Mouse (Mus musculus) C2C12 (cell line): Measurements from ENCODE around the gene Myo9a. TPM values are rescaled to one million over a fixed set of nuclear protein-coding genes. Genes with fewer than 3 reads are reported as not detected.
"Not testable (repeated sequence)": the region's sequence is repeated elsewhere in the genome, so short reads cannot be mapped to it uniquely, and the experiment has no call there.

Experiments
- H3K27me3 ChIP-seq: one replicate; pipeline ENCODE4 v1.6.1; 2011; ENCODE audit not compliant: control insufficient read depth, insufficient read depth, insufficient read length
- H3K36me3 ChIP-seq: one replicate; pipeline ENCODE4 v1.6.1; 2011; ENCODE audit not compliant: control insufficient read depth, insufficient read depth
- H3K4me3 ChIP-seq: one replicate; pipeline ENCODE4 v1.5.1; 2011; ENCODE audit warnings: mild to moderate bottlenecking, control low read depth; ENCODE audit not compliant: poor library complexity, insufficient read depth, severe bottlenecking
- H3K79me2 ChIP-seq: one replicate; pipeline ENCODE4 v1.6.1; 2011; ENCODE audit not compliant: control insufficient read depth, insufficient read depth
- H3K79me3 ChIP-seq: one replicate; pipeline ENCODE4 v1.6.1; 2011; ENCODE audit warnings: low read depth, control low read depth
- H3ac ChIP-seq: one replicate; pipeline ENCODE3; 2011; ENCODE audit warnings: low read depth; ENCODE audit not compliant: control insufficient read depth, insufficient read length
- CEBPB ChIP-seq: IDR thresholded peaks from one replicate; pipeline ENCODE4 v1.6.1; 2011; ENCODE audit warnings: low read depth, mild to moderate bottlenecking, control low read depth, moderate library complexity
- CTCF ChIP-seq: IDR thresholded peaks from one replicate; pipeline ENCODE4 v1.5.1; 2011; ENCODE audit not compliant: control insufficient read depth, insufficient read depth, insufficient read length
- FOSL1 ChIP-seq: IDR thresholded peaks from one replicate; pipeline ENCODE4 v1.8.0; 2011; ENCODE audit warnings: mild to moderate bottlenecking, low read length; ENCODE audit not compliant: poor library complexity, insufficient read depth, severe bottlenecking
- MAX ChIP-seq: IDR thresholded peaks from one replicate; pipeline ENCODE4 v1.6.1; 2011; ENCODE audit warnings: mild to moderate bottlenecking, control low read depth
- MYOD1 ChIP-seq: IDR thresholded peaks from one replicate; pipeline ENCODE4 v1.6.1; 2011; ENCODE audit warnings: low read depth; ENCODE audit not compliant: control insufficient read depth, insufficient read length
- MYOG ChIP-seq: IDR thresholded peaks from one replicate; pipeline ENCODE4 v1.6.1; 2011; ENCODE audit not compliant: control insufficient read depth, insufficient read length; ENCODE audit errors: extremely low read depth
- USF1 ChIP-seq: IDR thresholded peaks from one replicate; pipeline ENCODE4 v1.6.1; 2011; ENCODE audit warnings: low read depth, mild to moderate bottlenecking, control low read depth, moderate library complexity
- polyA plus RNA-seq: library from polyadenylated mRNA; unstranded; fragments of >200 nt; fragmentation: generic; extraction: Trizol; gene quantifications from one replicate; pipeline ENCODE4 v1.2.1, GENCODE M21; 2012; ENCODE audit warnings: missing spikeins

Myo9a gene
- polyA plus RNA-seq, 1 experiment = 2.5 TPM

GRCm38 (mm10) chr9:59956496-59956895, 205.8 kb downstream of the Myo9a start:
- TF ChIP-seq MYOD1 = no peak
- no peak for TF ChIP-seq USF1
- no peak for TF ChIP-seq FOSL1
- no peak for TF ChIP-seq MAX
- no peak for TF ChIP-seq MYOG
- TF ChIP-seq CEBPB = no peak
- TF ChIP-seq CTCF = no peak
- Histone ChIP-seq H3K27me3 (peaks cover 9% of the 10 kb centered on the region), H3K4me3 (no peak overlapping the region), H3K79me3 (no peaks in the 10 kb centered on the region), H3K79me2 (no peaks in the 10 kb centered on the region), H3ac (no peak overlapping the region), H3K36me3 (no peaks in the 10 kb centered on the region)

- not testable (repeated sequence) for H3K79me2 ChIP-seq, H3ac ChIP-seq, H3K79me3 ChIP-seq, H3K4me3 ChIP-seq, H3K36me3 ChIP-seq
- peaks cover 12% of the 10 kb centered on the region for H3K27me3 ChIP-seq
Measured at GRCm38 (mm10) chr9:59958115-59958514, 207.4 kb downstream of the Myo9a start.

GRCm38 (mm10) chr9:59959276-59959675, 208.6 kb downstream of the Myo9a start:
- no peak overlapping the region for H3K4me3 ChIP-seq
- TF ChIP-seq MYOD1 (no peak), MYOG (no peak), USF1 (peak; percentile 55), CTCF (peak; percentile 53)
- no peaks in the 10 kb centered on the region for H3K36me3 ChIP-seq
- H3K79me3 ChIP-seq = no peaks in the 10 kb centered on the region
- no peaks in the 10 kb centered on the region for H3K79me2 ChIP-seq
- H3K27me3 ChIP-seq = peaks cover 13% of the 10 kb centered on the region
- H3ac ChIP-seq = no peak overlapping the region

GRCm38 (mm10) chr9:59960559-59960958, 209.9 kb downstream of the Myo9a start, which contains the start of gene Nr2e3:
TSS of gene Nr2e3 (minus strand) at chr9:59960659.
- no peak within 1 kb of the TSS for H3ac ChIP-seq
- no peaks in the 10 kb centered on the region for H3K79me2 ChIP-seq
- H3K36me3 ChIP-seq = no peaks in the 10 kb centered on the region
- H3K79me3 ChIP-seq = no peaks in the 10 kb centered on the region
- TF ChIP-seq MAX (no peak), MYOG (no peak), CEBPB (no peak), USF1 (no peak), CTCF (no peak), FOSL1 (no peak), MYOD1 (no peak)
- peaks cover 13% of the 10 kb centered on the region for H3K27me3 ChIP-seq
- H3K4me3 ChIP-seq = no peak within 1 kb of the TSS

- Histone ChIP-seq H3K27me3 (peaks cover 13% of the 10 kb centered on the region), H3K36me3 (no peaks in the 10 kb centered on the region), H3K79me2 (no peaks in the 10 kb centered on the region), H3K4me3 (no peak overlapping the region), H3ac (no peak overlapping the region), H3K79me3 (no peaks in the 10 kb centered on the region)
- no peak for TF ChIP-seq CEBPB
- TF ChIP-seq MAX = no peak
- TF ChIP-seq USF1 = no peak
- no peak for TF ChIP-seq CTCF
- no peak for TF ChIP-seq FOSL1
- no peak for TF ChIP-seq MYOD1
- no peak for TF ChIP-seq MYOG
Measured at GRCm38 (mm10) chr9:59961201-59961955, 210.7 kb downstream of the Myo9a start.

GRCm38 (mm10) chr9:59964367-59964766, 213.7 kb downstream of the Myo9a start:
- H3ac ChIP-seq = no peak overlapping the region
- H3K79me2 ChIP-seq = no peaks in the 10 kb centered on the region
- no peak overlapping the region for H3K4me3 ChIP-seq
- no peaks in the 10 kb centered on the region for H3K79me3 ChIP-seq
- H3K36me3 ChIP-seq = no peaks in the 10 kb centered on the region
- no peak for TF ChIP-seq FOSL1
- TF ChIP-seq CTCF = no peak
- TF ChIP-seq MAX = no peak
- no peak for TF ChIP-seq MYOD1
- TF ChIP-seq USF1 = no peak
- no peak for TF ChIP-seq CEBPB
- no peak for TF ChIP-seq MYOG
- H3K27me3 ChIP-seq = peaks cover 17% of the 10 kb centered on the region
